Mouse (Mus musculus) small intestine, adult 2 months (tissue): ENCODE data around the gene Bnipl. TPM values are rescaled to one million over a fixed set of nuclear protein-coding genes. Genes with fewer than 3 reads are reported as not detected.
"Not testable (repeated sequence)": the region's sequence is repeated elsewhere in the genome, so short reads cannot be mapped to it uniquely, and the experiment has no call there.

Experiments
- H3K27ac ChIP-seq: fragments of 200-500 bp; 2 replicates; pipeline ENCODE4 v1.5.1; 2012; ENCODE audit warnings: low read depth, low read length, control low read depth, inconsistent platforms; ENCODE audit not compliant: insufficient read depth
- H3K27me3 ChIP-seq: fragments of 200-500 bp; 2 replicates; pipeline ENCODE4 v1.6.1; 2012; ENCODE audit warnings: mild to moderate bottlenecking, moderate library complexity, low read length, inconsistent platforms; ENCODE audit not compliant: control insufficient read depth, insufficient read depth
- H3K36me3 ChIP-seq: fragments of 200-500 bp; 2 replicates; pipeline ENCODE4 v1.6.1; 2012; ENCODE audit warnings: mild to moderate bottlenecking, low read length, control low read depth, inconsistent platforms; ENCODE audit not compliant: control insufficient read depth, insufficient read depth
- H3K4me1 ChIP-seq: fragments of 200-500 bp; 2 replicates; pipeline ENCODE4 v1.6.1; 2012; ENCODE audit warnings: low read length, inconsistent platforms, mixed read lengths; ENCODE audit not compliant: control insufficient read depth, insufficient read depth, insufficient read length
- H3K4me3 ChIP-seq: fragments of 200-500 bp; 2 replicates; pipeline ENCODE4 v1.5.1; 2012; ENCODE audit warnings: low read depth, mild to moderate bottlenecking, control low read depth, inconsistent platforms, low read length, moderate library complexity
- CTCF ChIP-seq: fragments of 200-500 bp; IDR thresholded peaks from 2 replicates; pipeline ENCODE4 v1.5.1; 2012; ENCODE audit warnings: low read depth, mild to moderate bottlenecking, control low read depth, inconsistent platforms, low read length, moderate library complexity, mixed read lengths; ENCODE audit not compliant: insufficient replicate concordance, insufficient read length; ENCODE audit errors: extremely low read depth
- POLR2A ChIP-seq: fragments of 200-500 bp; IDR thresholded peaks from 2 replicates; pipeline ENCODE4 v1.6.1; 2012; ENCODE audit warnings: low read depth, mild to moderate bottlenecking, control low read depth, inconsistent platforms, low read length, moderate library complexity
- WGBS: fragments of 180-500 bp; shearing (Covaris S2); methylation state at CpG from one replicate; pipeline ENCODE4 v1.1.7; 2018; 5-methylcytosine and 5-hydroxymethylcytosine counted together
- polyA plus RNA-seq: library from polyadenylated mRNA; depleted of rRNA; stranded (reverse); fragments of >200 nt; gene quantifications from 2 replicates; pipeline ENCODE4 v1.2.3, GENCODE M21; 2012

The Bnipl gene
- polyA plus RNA-seq, 1 experiment = 0.16 TPM

GRCm38 (mm10) chr3:95223041-95223440 is 28.0 kb downstream of the Bnipl start:
- TF ChIP-seq CTCF = no peak
- no peak for TF ChIP-seq POLR2A
- WGBS = 75% methylated on average over 2 of the region's 2 CpGs
- Histone ChIP-seq H3K27ac (no peak overlapping the region), H3K4me1 (0 out of 2 replicates have a peak, but pooled peaks cover 2% of the 10 kb centered on the region), H3K27me3 (no peaks in the 10 kb centered on the region), H3K4me3 (no peak overlapping the region), H3K36me3 (peaks cover 14% of the 10 kb centered on the region)

- 57% methylated on average over 6 of the region's 6 CpGs for WGBS
- Histone ChIP-seq H3K4me3 (no peak overlapping the region), H3K27ac (0 out of 2 replicates have a peak overlapping the region, but pooled peaks have one; percentile 100), H3K4me1 (no peaks in the 10 kb centered on the region; the same call in 1 of the 2 replicates), H3K27me3 (no peaks in the 10 kb centered on the region), H3K36me3 (peaks cover 21% of the 10 kb centered on the region)
- TF ChIP-seq POLR2A (no peak), CTCF (no peak)
Observed at GRCm38 (mm10) chr3:95218466-95219137, 32.4 kb downstream of the Bnipl start.

GRCm38 (mm10) chr3:95217255-95218134 is 33.5 kb downstream of the Bnipl start, which contains the start of gene Gabpb2:
Gene Gabpb2 (minus strand): TSS chr3:95217916.
- TF ChIP-seq CTCF (peak; percentile 92), POLR2A (peak; percentile 46)
- H3K4me3 ChIP-seq = peak within 1 kb of the TSS; percentile 94
- peak within 1 kb of the TSS; percentile 100 for H3K27ac ChIP-seq
- WGBS = under 1% methylated on average over 56 of the region's 56 CpGs
- no peaks in the 10 kb centered on the region; the same call in 1 of the 2 replicates for H3K4me1 ChIP-seq
- peaks cover 15% of the 10 kb centered on the region for H3K36me3 ChIP-seq
- no peaks in the 10 kb centered on the region for H3K27me3 ChIP-seq

- TF ChIP-seq CTCF (no peak), POLR2A (no peak)
Observed at GRCm38 (mm10) chr3:95216655-95217254, 34.2 kb downstream of the Bnipl start.

GRCm38 (mm10) chr3:95213609-95213975 is 37.4 kb downstream of the Bnipl start:
- Histone ChIP-seq H3K36me3 (peaks cover 19% of the 10 kb centered on the region), H3K4me1 (no peaks in the 10 kb centered on the region; the same call in 1 of the 2 replicates), H3K4me3 (no peak overlapping the region), H3K27ac (no peak overlapping the region), H3K27me3 (no peaks in the 10 kb centered on the region)
- no peak for TF ChIP-seq POLR2A
- TF ChIP-seq CTCF = no peak
- 92% methylated on average over 1 of the region's 1 CpGs for WGBS

More at GRCm38 (mm10) chr3:95216655-95217254, 34.2 kb downstream of the Bnipl start:
- Histone ChIP-seq H3K36me3 (peaks cover 15% of the 10 kb centered on the region), H3K4me3 (peak overlapping the region; percentile 94), H3K4me1 (no peaks in the 10 kb centered on the region; the same call in 1 of the 2 replicates), H3K27ac (peak overlapping the region; percentile 51; the same call in 1 of the 2 replicates), H3K27me3 (no peaks in the 10 kb centered on the region)
- 3% methylated on average over 4 of the region's 4 CpGs for WGBS

GRCm38 (mm10) chr3:95212889-95213608 is 37.9 kb downstream of the Bnipl start:
- TF ChIP-seq CTCF = peak; percentile 12; the same call in 1 of the 2 replicates
- H3K27me3 ChIP-seq, H3K4me1 ChIP-seq, H3K4me3 ChIP-seq, H3K27ac ChIP-seq: not testable (repeated sequence)
- peaks cover 22% of the 10 kb centered on the region for H3K36me3 ChIP-seq
- WGBS = 88% methylated on average over 9 of the region's 10 CpGs
